Mouse (Mus musculus) splenic B cell, adult 2 months (primary cell): ENCODE data around the gene Pola2.
A peak's percentile ranks its signal among the peaks of the same experiment; 100 is the strongest.

Source experiments
- DNase-seq: peaks from one replicate; pipeline ENCODE4 v3.0.0-alpha.2; 2011; ENCODE audit warnings: low read depth, low spot score
- H3K27me3 ChIP-seq: 2 replicates; pipeline ENCODE4 v1.6.1; 2012; ENCODE audit warnings: mild to moderate bottlenecking, low read length, moderate library complexity, mixed read lengths; ENCODE audit not compliant: control insufficient read depth, poor library complexity, insufficient read depth, severe bottlenecking
- H3K36me3 ChIP-seq: 2 replicates; pipeline ENCODE4 v1.6.1; 2012; ENCODE audit warnings: mild to moderate bottlenecking, low read length, moderate library complexity, mixed read lengths; ENCODE audit not compliant: control insufficient read depth, poor library complexity, insufficient read depth, severe bottlenecking

The Pola2 gene

GRCm38 (mm10) chr19:5921715-5922114, 42.3 kb downstream of the Pola2 start:
- DNase-seq = no peak
- Histone ChIP-seq H3K36me3 (no peaks in the 10 kb centered on the region), H3K27me3 (no peaks in the 10 kb centered on the region; the same call in 1 of the 2 replicates)

GRCm38 (mm10) chr19:5913007-5913719, 50.8 kb downstream of the Pola2 start, which contains the start of gene Dpf2:
Gene Dpf2, minus strand, starts transcription at chr19:5913010.
- DNase-seq = peak; percentile 16
- Histone ChIP-seq H3K27me3 (no peaks in the 10 kb centered on the region), H3K36me3 (no peaks in the 10 kb centered on the region)

GRCm38 (mm10) chr19:5912103-5913006, 51.6 kb downstream of the Pola2 start:
- peak; percentile 99 for DNase-seq
- Histone ChIP-seq H3K27me3 (no peaks in the 10 kb centered on the region), H3K36me3 (no peaks in the 10 kb centered on the region)

- H3K27me3 ChIP-seq = no peaks in the 10 kb centered on the region
- DNase-seq = no peak
- H3K36me3 ChIP-seq = no peaks in the 10 kb centered on the region
Measured at GRCm38 (mm10) chr19:5911430-5912102, 52.4 kb downstream of the Pola2 start.

- DNase-seq = no peak
- Histone ChIP-seq H3K36me3 (no peaks in the 10 kb centered on the region; the same call in 1 of the 2 replicates), H3K27me3 (no peaks in the 10 kb centered on the region)
Measured at GRCm38 (mm10) chr19:5910221-5910620, 53.8 kb downstream of the Pola2 start.

GRCm38 (mm10) chr19:5907275-5907674, 56.7 kb downstream of the Pola2 start:
- Histone ChIP-seq H3K27me3 (no peaks in the 10 kb centered on the region), H3K36me3 (peaks cover 14% of the 10 kb centered on the region)
- no peak for DNase-seq

GRCm38 (mm10) chr19:5894002-5894678, 69.9 kb downstream of the Pola2 start, which contains the start of gene Tigd3:
Gene Tigd3, minus strand, starts transcription at chr19:5894149.
- H3K36me3 ChIP-seq = peaks cover 6% of the 10 kb centered on the region
- peak; percentile 92 for DNase-seq
- no peaks in the 10 kb centered on the region for H3K27me3 ChIP-seq

- DNase-seq = no peak
- peaks cover 5% of the 10 kb centered on the region for H3K36me3 ChIP-seq
- H3K27me3 ChIP-seq = no peaks in the 10 kb centered on the region
Measured at GRCm38 (mm10) chr19:5893282-5894001, 70.6 kb downstream of the Pola2 start.

GRCm38 (mm10) chr19:5892735-5893134, 71.3 kb downstream of the Pola2 start:
- H3K36me3 ChIP-seq = peaks cover 2% of the 10 kb centered on the region; the same call in 1 of the 2 replicates
- H3K27me3 ChIP-seq = no peaks in the 10 kb centered on the region
- DNase-seq = no peak

GRCm38 (mm10) chr19:5892262-5892661, 71.7 kb downstream of the Pola2 start:
- Histone ChIP-seq H3K36me3 (peaks cover 2% of the 10 kb centered on the region; the same call in 1 of the 2 replicates), H3K27me3 (no peaks in the 10 kb centered on the region)
- no peak for DNase-seq

GRCm38 (mm10) chr19:5891521-5892258, 72.3 kb downstream of the Pola2 start:
- Histone ChIP-seq H3K36me3 (peaks cover 2% of the 10 kb centered on the region; the same call in 1 of the 2 replicates), H3K27me3 (no peaks in the 10 kb centered on the region)
- no peak for DNase-seq
